Mouse (Mus musculus) hindlimb bud, embryonic 11.5 days (tissue): ENCODE results near the gene Tyro3.

Experiments used
- DNase-seq: peaks from one replicate; pipeline ENCODE4 v3.0.0-alpha.2; 2012; ENCODE audit warnings: low read depth, low spot score; ENCODE audit errors: extremely low spot score

The Tyro3 gene

GRCm38 (mm10) chr2:119804275-119804628 lies 6.7 kb downstream of the Tyro3 start:
- no peak for DNase-seq

GRCm38 (mm10) chr2:119804776-119805175 lies 7.2 kb downstream of the Tyro3 start:
- no peak for DNase-seq

DNA sequence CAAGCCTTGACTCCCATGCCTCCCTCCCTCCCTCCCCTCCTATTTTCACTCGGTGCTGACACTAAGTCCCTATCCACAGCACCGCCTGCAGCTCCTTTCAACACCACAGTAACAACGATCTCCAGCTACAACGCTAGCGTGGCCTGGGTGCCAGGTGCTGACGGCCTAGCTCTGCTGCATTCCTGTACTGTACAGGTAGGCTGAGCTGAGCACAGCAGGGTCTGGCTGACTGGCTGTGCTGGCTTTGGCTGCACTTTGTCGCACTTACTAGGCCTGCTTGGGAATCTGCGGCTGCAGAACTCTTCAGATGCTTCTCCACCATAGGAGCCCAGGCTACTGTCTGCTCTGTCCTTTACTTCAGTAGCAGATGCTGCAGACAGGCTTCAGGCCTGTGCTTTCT lies 8.0 kb downstream of the Tyro3 start:
- no peak for DNase-seq

DNA sequence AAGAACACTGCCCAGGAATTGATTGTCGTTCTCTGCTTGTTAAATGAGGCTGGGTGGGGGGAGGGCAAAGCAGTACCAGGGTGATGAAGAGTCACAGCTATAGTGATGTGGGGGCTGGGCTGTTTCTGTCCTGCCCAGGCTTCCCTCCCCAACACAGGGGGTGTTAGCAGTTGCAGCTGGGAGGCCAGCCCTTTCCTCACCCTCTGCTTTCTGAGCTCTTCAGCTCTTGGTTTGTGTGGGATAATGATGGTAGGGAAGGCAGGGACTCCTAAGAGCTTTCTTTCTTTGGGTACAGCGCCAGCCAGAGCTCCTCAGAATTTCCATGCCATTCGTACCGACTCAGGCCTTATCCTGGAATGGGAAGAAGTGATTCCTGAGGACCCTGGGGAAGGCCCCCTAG lies 10.9 kb downstream of the Tyro3 start:
- DNase-seq, result no peak

DNA sequence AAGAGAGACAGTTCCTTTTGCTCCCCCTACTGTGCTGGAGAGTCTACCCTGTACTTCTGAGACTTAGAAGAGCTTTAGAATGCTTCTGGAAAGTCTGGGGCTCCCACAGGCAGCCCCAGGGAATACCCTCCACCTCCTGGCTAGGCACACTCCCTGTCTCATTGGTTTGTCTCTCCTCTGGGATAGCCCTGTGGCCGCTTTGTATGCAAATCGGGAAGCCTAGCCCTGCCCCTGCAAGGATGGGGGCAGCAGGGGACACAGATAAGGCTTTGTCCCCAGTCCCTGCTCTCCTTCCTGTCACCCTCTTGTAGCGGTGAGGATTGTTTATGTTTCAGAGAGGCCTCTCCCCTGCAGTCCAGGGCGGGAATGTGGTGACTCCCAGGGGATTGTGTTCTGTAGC lies 11.3 kb downstream of the Tyro3 start:
- no peak for DNase-seq

DNA sequence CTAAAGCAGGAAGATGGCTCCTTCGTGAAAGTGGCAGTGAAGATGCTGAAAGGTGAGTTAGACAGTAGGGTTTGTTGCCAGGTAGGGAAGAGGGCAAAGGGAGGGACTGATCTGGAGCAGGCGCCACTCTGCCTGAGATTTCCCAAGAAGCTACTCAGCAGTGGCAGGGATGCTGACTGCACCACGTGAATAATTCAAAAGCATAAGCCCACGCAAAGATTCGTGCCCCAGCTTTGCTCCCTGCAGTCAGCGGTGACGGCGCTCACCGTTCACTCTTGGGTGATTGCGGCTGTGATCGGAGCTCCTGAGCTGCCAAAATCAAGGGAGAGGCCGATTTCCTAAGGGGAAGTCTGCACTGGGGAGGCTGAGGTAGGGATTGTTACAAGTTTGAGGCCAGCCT lies 13.4 kb downstream of the Tyro3 start:
- no peak for DNase-seq

GRCm38 (mm10) chr2:119811490-119812146 lies 14.1 kb downstream of the Tyro3 start:
- no peak for DNase-seq

GRCm38 (mm10) chr2:119814376-119814933 lies 16.9 kb downstream of the Tyro3 start:
- no peak for DNase-seq

GRCm38 (mm10) chr2:119816611-119817010 lies 19.1 kb downstream of the Tyro3 start:
- no peak for DNase-seq

- no peak for DNase-seq
Measured at GRCm38 (mm10) chr2:119817047-119817446, 19.5 kb downstream of the Tyro3 start.

GRCm38 (mm10) chr2:119818668-119819272 lies 21.2 kb downstream of the Tyro3 start:
- DNase-seq, result no peak

DNA sequence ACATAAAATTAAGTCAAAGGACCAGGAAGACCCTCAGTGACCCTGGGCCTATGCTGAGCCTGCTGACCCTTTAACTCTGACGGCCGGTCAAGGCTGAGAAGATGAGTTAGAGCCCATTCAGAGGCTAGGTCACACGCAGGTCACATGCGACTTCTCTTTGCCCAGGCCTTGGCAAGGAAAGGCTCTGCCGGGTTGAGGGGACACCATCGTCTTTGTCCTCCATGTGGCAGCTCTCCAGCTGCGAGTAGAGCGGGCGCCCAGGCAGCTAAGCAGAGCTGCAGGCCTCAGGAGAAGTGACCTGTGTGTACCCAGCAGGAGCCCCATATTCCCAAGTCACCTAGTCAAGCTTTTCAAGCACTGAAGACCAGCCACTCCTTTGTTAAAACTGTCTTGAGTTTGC lies 23.6 kb downstream of the Tyro3 start:
- no peak for DNase-seq

DNA sequence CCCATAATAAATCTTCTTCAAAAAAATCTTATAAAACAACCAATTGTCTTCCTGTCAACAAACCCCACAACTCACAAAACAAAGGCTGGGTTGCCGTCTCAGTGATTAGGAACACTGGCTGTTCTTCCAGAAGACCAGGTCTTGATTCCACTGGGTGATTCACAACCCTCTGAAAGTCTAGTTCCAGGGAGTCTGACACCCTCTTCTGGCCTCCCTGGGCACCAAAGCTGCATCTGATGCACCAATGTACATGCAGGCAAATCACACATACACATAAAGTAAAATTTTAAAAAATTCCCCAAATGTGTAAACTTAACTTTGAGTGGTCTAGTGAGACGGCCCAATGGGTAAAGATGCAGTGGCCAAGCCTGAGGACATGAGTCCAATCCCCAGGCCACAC lies 33.0 kb downstream of the Tyro3 start:
- no peak for DNase-seq

- DNase-seq, result no peak
Measured at GRCm38 (mm10) chr2:119834231-119834630, 36.7 kb downstream of the Tyro3 start.

GRCm38 (mm10) chr2:119837616-119838015 lies 40.1 kb downstream of the Tyro3 start:
- no peak for DNase-seq

DNA sequence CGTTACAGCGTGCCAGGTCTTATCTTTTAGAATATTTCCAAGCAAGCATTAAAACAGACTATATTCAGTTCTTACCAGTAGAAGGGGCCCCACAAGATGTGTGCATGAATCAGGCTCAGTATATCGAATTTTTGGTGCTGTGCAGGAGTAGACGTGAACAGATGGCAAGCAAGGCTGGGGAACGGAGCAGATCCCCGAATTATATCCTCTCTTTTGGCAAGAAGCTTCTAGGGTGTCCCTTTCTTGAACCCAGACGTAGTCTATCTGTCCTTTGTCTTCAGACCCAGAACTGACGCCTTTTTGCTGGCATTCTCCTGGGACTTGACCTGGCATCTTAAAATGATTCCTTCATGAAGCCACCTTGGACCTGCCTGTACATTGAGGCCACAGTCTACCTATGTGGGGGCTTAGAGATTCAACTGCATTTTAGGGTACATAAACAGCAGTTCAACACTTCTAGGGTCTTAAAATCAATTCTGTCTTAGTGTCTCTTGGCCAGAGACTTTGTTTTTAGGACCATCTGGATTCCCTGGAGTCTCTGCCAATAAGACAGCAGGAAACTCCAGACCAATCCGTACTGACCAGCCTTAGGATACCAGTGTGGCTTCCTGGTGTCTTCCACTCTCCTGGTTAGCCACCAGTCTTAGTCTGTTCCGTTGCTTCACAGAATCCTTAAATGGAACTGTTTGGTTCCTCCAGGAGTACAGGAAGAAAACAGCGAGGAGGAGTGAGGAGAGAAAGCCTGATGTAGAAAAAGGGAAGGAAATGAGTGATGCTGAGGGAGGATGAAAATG lies 41.0 kb downstream of the Tyro3 start:
- DNase-seq, result no peak

GRCm38 (mm10) chr2:119840008-119840407 lies 42.5 kb downstream of the Tyro3 start:
- no peak for DNase-seq

- no peak for DNase-seq
Measured at GRCm38 (mm10) chr2:119842000-119842399, 44.5 kb downstream of the Tyro3 start.

GRCm38 (mm10) chr2:119843526-119843925 lies 46.0 kb downstream of the Tyro3 start:
- no peak for DNase-seq

DNA sequence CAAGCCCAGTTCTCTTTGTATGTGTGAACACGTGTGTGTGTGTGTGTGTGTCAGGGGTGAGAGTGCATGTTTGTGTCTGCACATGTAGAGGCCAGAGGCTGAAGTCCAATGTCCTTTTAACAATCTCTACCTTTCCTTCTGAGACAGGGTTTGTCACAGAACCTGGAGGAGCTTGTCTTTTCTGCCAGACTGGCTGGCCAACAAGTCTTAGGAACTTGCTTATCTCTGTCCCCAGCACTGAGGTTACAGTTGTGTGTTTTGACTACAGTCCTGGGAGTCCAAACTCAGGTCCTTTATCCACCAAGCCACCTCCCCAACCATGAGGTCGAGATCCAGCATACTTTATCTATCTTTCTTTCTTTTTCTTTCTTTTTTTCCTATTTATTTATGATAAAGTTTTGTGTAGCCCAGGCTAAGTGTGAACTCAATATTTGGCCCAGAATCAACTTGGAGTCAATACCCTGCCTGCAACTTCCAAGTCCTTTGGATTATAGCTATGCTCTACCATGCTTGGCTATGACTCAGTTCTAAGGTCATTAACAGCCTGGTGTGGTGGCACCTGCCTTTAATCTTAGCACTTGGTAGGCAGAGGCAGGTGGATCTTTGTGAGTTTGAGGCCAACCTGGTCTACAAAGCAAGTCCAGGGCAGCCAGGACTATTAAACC lies 48.5 kb downstream of the Tyro3 start:
- no peak for DNase-seq

DNA sequence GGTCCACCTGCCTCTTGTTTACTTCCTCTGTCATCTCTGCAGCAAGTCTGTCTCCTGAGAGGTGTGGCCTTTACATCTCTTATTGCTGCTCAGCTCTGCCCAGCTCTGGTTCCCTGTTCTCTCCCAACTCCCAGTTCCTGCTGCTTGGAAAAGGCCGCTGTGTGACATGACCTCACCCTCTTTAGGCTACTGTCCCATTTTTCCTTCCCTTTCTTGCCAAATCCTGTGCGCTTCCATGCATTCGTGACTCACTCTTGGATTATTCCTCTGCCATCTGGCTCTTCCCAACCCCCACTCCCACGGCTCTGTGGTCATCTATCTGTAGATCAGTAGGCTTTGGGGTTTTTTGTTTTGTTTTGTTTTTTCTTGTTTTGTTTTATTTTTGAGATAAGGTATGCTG lies 49.4 kb downstream of the Tyro3 start:
- DNase-seq, result no peak
